Mouse (Mus musculus) heart, embryonic 14.5 days (tissue): ENCODE measurements at regions not wholly inside any gene's neighbourhood (a gene's known extent, or its start where the extent isn't known, plus 50 kb on each side); places are given as distances from the start of the nearest gene placed in this dataset.

ENCODE experiments used
- ATAC-seq: fragments of 200-750 bp; cut with Nextera tagmentation; 2 replicates; pipeline ENCODE4 v1.8.0; 2017; ENCODE audit warnings: low read depth, moderate TSS enrichment; ENCODE audit not compliant: insufficient number of reproducible peaks, insufficient read depth, low FRiP score
- H3K27ac ChIP-seq, 2 experiments: fragments of 200-500 bp in 1 of 2; fragments of 300-500 bp in 1 of 2; sonication (generic) in 1 of 2; replicated peaks in 1 of 2; 2 replicates each; pipeline ENCODE4 v1.5.1; 2012 to 2014; ENCODE audit warnings: low read depth in 2 of 2, low read length in 2 of 2, control low read depth in 1 of 2, mild to moderate bottlenecking in 1 of 2, mixed read lengths in 1 of 2; ENCODE audit not compliant: control insufficient read depth in 1 of 2, insufficient read depth in 1 of 2
- H3K27me3 ChIP-seq: fragments of 300-500 bp; sonication (generic); 2 replicates; pipeline ENCODE4 v1.6.1; 2014; ENCODE audit warnings: mild to moderate bottlenecking, low read length, control low read depth; ENCODE audit not compliant: control insufficient read depth, insufficient read depth
- H3K36me3 ChIP-seq: fragments of 300-500 bp; sonication (generic); 2 replicates; pipeline ENCODE4 v1.6.1; 2014; ENCODE audit warnings: mild to moderate bottlenecking, control low read depth, low read length, mixed read lengths; ENCODE audit not compliant: control insufficient read depth, insufficient read depth
- H3K4me1 ChIP-seq, 2 experiments: fragments of 200-500 bp in 1 of 2; fragments of 300-500 bp in 1 of 2; sonication (generic) in 1 of 2; 2 replicates each; pipeline ENCODE4 v1.6.1; 2012 to 2014; ENCODE audit warnings: low read length in 2 of 2, control low read depth in 1 of 2, mixed read lengths in 1 of 2; ENCODE audit not compliant: control insufficient read depth in 2 of 2, insufficient read depth in 2 of 2
- H3K4me2 ChIP-seq: fragments of 300-500 bp; sonication (generic); 2 replicates; pipeline ENCODE4 v1.6.1; 2014; ENCODE audit warnings: mild to moderate bottlenecking, low read length
- H3K4me3 ChIP-seq, 2 experiments: fragments of 200-500 bp in 1 of 2; fragments of 300-500 bp in 1 of 2; sonication (generic) in 1 of 2; 2 replicates each; pipeline ENCODE4 v1.5.1; 2012 to 2014; ENCODE audit warnings: low read length in 2 of 2, mild to moderate bottlenecking in 2 of 2, control low read depth in 1 of 2, low read depth in 1 of 2, moderate library complexity in 1 of 2; ENCODE audit not compliant: control insufficient read depth in 1 of 2, insufficient read depth in 1 of 2
- H3K9ac ChIP-seq: fragments of 300-500 bp; sonication (generic); 2 replicates; pipeline ENCODE4 v1.6.1; 2014; ENCODE audit warnings: mild to moderate bottlenecking, low read length
- H3K9me3 ChIP-seq: fragments of 300-500 bp; sonication (generic); 2 replicates; pipeline ENCODE4 v1.6.1; 2016; ENCODE audit warnings: low read length, control low read depth; ENCODE audit not compliant: control insufficient read depth
- WGBS: fragments of 180-500 bp; shearing (Covaris S2); extraction: QIAGEN DNeasy Blood & Tissue Kit; methylation state at CpG from one replicate; pipeline ENCODE4 v1.1.7; 2014; 5-methylcytosine and 5-hydroxymethylcytosine counted together

DNA sequence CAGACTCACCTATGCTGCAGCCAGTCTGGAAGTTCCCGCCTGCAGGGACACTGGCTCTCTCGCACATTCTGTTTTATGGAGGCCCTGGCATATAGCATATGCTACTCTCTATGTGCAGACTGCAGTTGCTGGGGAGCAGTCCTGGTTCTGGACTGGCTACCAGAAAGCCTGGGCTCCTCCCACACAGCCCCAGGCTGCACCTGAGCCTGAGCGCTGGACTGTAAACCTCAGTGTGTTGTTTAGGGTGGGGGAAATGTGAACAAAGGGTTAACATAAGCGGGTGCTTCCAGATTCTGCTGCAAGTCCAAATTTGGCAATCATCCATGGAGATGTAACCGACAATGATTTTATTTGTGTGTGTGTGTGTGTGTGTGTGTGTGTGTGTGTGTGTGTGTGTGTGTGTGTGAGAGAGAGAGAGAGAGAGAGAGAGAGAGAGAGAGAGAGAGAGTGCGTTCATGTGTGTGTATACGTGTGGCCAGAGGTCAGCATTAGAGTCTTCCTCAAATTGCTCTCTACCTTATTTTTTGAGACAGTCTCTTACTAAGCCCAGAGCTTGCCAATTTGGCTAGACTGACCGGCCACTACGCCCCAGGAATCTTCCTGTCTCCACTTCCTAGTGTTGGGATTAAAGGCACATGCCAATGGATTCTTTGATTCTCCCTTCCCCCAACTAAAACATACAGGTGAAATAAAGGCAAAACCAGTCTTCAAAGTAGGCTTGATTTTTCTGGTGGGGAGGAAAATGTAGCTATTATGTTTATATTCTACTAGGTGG is 192.7 kb upstream of the Ctbp2 start:
- no peak overlapping the region for H3K4me3 ChIP-seq
- WGBS, result 63% methylated on average over 9 of the region's 9 CpGs
- H3K27me3 ChIP-seq, result no peaks in the 10 kb centered on the region
- no peak overlapping the region for H3K9ac ChIP-seq
- no peaks in the 10 kb centered on the region for H3K36me3 ChIP-seq
- peaks cover 6 to 13% of the 10 kb centered on the region in 2 experiments for H3K4me1 ChIP-seq
- no peak overlapping the region for H3K4me2 ChIP-seq
- H3K27ac ChIP-seq, result no peak overlapping the region
- ATAC-seq, result no peak
- 0 out of 2 replicates have a peak, but pooled peaks cover 5% of the 10 kb centered on the region for H3K9me3 ChIP-seq

DNA sequence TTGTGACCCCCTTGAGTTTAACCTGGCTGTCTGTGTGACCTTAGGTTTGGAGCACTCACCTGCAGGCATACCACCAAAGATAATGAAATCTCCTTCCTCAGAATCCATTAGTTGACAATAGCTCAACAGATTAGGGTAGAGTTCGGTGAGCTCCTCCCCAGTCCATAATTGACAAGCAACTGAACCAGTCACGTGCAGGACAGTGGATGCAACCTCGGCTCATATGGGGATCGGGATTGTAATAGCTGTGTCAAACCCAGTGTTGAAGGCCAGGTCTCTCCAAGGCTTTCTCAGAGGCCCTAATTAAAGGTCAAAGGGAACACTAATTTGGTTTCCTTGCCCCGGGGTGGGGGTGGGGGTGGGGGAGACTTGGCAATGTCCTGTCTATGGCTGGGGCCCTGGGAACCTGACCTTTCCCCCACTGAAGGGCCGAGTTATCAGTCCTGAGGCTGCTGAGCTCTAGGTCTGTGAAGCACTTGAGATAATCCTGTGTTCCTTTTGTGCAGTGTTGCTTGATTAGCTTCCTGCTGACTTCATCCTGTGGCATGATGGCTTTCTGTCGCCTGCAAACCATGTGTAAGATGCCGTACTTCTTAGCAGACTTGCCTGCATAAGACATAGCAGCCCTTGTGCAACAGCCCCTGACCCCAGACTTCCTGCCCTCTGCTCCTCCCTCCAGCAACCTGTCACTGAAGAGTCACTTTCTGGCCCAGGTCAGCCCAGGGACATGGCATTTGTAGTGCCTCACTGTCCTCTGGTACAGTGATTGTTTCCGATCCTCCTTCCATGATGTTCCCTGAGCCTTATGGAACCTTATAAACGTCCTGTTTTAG is 191.3 kb upstream of the Ctbp2 start:
- peak overlapping the region; percentile 27; the same call in 1 of the 2 replicates for H3K4me2 ChIP-seq
- H3K27me3 ChIP-seq, result no peaks in the 10 kb centered on the region
- 17% methylated on average over 10 of the region's 10 CpGs for WGBS
- H3K9ac ChIP-seq, result no peak overlapping the region
- peaks cover 6 to 13% of the 10 kb centered on the region in 2 experiments for H3K4me1 ChIP-seq
- H3K27ac ChIP-seq, result peak overlapping the region in 1 of 2 experiments; percentile 25; a peak in 1 of 4 replicates
- H3K9me3 ChIP-seq, result 0 out of 2 replicates have a peak, but pooled peaks cover 5% of the 10 kb centered on the region
- ATAC-seq, result no peak
- H3K36me3 ChIP-seq, result no peaks in the 10 kb centered on the region
- H3K4me3 ChIP-seq, result no peak overlapping the region

DNA sequence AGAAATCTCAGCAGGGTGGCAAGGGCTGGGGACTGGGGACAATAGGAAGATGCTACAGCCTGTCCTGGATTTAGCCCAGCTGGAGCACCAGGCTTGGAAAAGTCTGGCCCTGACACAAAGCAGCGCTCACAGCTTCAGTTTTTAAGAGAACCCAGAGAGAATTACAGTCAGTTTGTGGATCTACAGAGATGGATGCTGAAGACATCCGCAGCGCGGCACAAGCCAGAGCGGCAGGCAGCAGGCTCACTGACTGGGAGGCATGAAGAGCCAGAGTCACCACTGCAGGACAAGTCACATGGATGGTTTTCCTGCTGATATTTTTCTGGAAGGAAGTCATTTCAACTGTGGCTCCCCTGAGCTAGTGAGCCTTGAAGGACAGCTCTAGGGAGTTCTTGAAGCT is 189.0 kb upstream of the Ctbp2 start:
- Histone ChIP-seq H3K9ac (no peak overlapping the region), H3K36me3 (no peaks in the 10 kb centered on the region), H3K27ac (no peak overlapping the region), H3K27me3 (no peaks in the 10 kb centered on the region), H3K4me2 (no peak overlapping the region), H3K9me3 (0 out of 2 replicates have a peak, but pooled peaks cover 5% of the 10 kb centered on the region), H3K4me3 (no peak overlapping the region), H3K4me1 (peaks cover 6 to 13% of the 10 kb centered on the region in 2 experiments)
- 48% methylated on average over 5 of the region's 5 CpGs for WGBS
- no peak for ATAC-seq

DNA sequence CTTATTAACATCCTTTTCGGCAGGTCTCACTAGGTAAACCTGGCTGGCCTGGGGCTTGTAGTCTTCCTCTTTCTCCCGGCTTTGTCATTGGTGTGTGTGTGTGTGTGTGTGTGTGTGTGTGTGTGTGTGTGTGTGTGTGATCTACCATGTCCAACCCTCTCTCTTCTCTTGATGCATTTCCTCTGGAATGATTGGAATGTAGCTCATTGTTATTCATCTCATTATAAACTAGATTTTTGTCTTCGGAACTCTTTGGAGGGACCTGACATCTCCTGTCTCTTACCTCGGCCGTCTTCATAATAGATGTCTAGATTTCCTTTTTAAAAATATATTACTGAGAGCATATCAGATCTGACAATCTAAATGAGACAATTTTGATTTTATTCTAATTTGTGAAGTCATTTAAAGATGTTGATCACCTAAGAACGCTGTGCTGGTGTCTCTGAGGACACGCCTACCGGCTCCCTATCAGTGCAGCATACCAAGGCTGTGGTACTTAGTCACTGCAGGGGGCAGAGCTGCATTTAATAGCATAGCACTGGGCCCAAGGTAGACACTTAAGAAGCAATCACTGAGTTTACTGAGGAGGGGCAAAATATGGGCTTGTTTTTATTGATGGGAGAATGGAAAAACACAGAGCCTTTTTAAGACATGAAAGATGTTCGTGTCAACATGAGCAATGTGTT is 187.1 kb upstream of the Ctbp2 start:
- no peak overlapping the region for H3K4me2 ChIP-seq
- no peak overlapping the region for H3K4me3 ChIP-seq
- H3K36me3 ChIP-seq, result no peaks in the 10 kb centered on the region
- H3K9ac ChIP-seq, result no peak overlapping the region
- peaks cover 6 to 11% of the 10 kb centered on the region in 2 experiments for H3K4me1 ChIP-seq
- no peaks in the 10 kb centered on the region for H3K27me3 ChIP-seq
- 50% methylated on average over 9 of the region's 9 CpGs for WGBS
- 0 out of 2 replicates have a peak, but pooled peaks cover 5% of the 10 kb centered on the region for H3K9me3 ChIP-seq
- ATAC-seq, result no peak
- no peak overlapping the region for H3K27ac ChIP-seq

DNA sequence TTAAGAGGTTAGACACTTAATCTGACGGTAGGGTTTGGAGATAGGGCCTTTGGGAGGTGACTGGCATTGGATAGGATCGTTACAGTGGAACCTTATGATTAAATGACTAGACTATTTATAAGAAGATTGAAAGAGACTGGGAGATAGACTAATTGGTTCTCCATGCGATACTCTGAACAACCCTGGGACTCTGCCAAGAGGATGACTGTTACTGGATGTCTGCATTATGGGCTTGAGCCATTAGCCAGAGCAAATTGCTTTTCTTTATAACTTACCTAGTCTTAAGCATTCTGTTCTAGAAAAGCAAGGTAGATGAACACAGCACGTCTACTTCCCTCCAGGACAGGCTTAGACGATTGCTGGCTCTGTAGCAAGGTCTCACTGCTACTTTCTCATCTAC is 180.3 kb upstream of the Ctbp2 start:
- Histone ChIP-seq H3K9me3 (no peaks in the 10 kb centered on the region), H3K4me1 (no peaks in the 10 kb centered on the region), H3K27me3 (no peaks in the 10 kb centered on the region), H3K4me3 (no peak overlapping the region), H3K36me3 (no peaks in the 10 kb centered on the region), H3K9ac (no peak overlapping the region), H3K27ac (no peak overlapping the region), H3K4me2 (no peak overlapping the region)
- no peak for ATAC-seq
- WGBS, result 58% methylated on average over 5 of the region's 5 CpGs

DNA sequence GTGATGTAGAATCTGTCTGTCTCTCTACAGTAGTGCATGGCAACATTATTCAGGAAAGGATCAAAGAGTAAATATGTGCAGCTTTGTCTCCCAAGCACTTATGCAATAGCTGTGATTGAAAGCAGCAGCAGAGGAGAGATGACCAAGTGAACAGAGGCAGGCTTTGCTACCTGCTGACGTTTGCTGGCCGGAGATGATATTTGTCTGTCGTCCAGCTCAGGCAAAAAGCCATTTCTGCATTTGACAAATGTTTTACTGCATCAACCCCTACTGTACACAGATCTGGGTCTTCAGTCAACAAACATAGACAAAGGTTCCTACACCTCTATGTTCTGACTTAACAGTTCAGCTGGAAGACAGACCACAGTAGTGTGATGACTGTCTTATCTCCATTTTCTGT is 166.3 kb upstream of the Ctbp2 start:
- Histone ChIP-seq H3K9ac (no peak overlapping the region), H3K27ac (no peak overlapping the region), H3K4me2 (no peak overlapping the region), H3K4me3 (no peak overlapping the region), H3K27me3 (no peaks in the 10 kb centered on the region), H3K36me3 (no peaks in the 10 kb centered on the region), H3K9me3 (peaks cover 4% of the 10 kb centered on the region; the same call in 1 of the 2 replicates), H3K4me1 (no peaks in the 10 kb centered on the region)
- ATAC-seq, result no peak
- WGBS, result 76% methylated on average over 3 of the region's 3 CpGs

DNA sequence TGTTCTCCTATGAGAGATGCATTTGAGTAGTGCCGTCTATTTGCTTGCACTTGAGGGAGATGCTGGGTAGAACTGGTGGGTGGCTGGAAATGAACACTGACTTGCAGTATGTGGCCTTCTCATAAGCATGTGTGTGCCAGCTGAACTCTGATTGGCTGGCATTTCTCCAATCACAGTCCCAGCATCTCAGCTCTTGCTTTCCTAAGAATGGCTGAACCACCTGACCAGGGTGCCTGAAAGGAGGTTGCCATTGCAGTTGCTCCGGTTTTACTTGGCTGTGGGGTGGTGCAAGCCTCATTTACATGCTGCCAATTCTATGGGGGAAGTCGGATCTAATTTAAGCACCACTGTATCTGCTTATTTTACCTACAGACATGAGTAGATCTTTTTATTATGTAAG is 164.1 kb upstream of the Ctbp2 start:
- Histone ChIP-seq H3K27me3 (no peaks in the 10 kb centered on the region), H3K4me1 (no peaks in the 10 kb centered on the region), H3K9me3 (peaks cover 4% of the 10 kb centered on the region; the same call in 1 of the 2 replicates), H3K9ac (no peak overlapping the region), H3K27ac (no peak overlapping the region), H3K4me3 (no peak overlapping the region), H3K4me2 (no peak overlapping the region), H3K36me3 (no peaks in the 10 kb centered on the region)
- 62% methylated on average over 3 of the region's 3 CpGs for WGBS
- no peak for ATAC-seq
